Mouse (Mus musculus) kidney, postnatal 0 days (tissue): ENCODE measurements around the gene Cript. TPM values are rescaled to one million over a fixed set of nuclear protein-coding genes. Genes with fewer than 3 reads are reported as not detected.
"Not testable (repeated sequence)": the region's sequence is repeated elsewhere in the genome, so short reads cannot be mapped to it uniquely, and the experiment has no call there.

Experiments used
- ATAC-seq: fragments of 200-750 bp; cut with Nextera tagmentation; replicated peaks from 2 replicates; pipeline ENCODE4 v1.8.0; 2017; ENCODE audit warnings: low read depth, moderate number of reproducible peaks, moderate TSS enrichment, moderate library complexity; ENCODE audit not compliant: low FRiP score
- DNase-seq: peaks from one replicate; pipeline ENCODE4 v3.0.0-alpha.2; 2016; ENCODE audit warnings: low spot score
- H3K27ac ChIP-seq: fragments of 300-500 bp; sonication (generic); 2 replicates; pipeline ENCODE4 v1.5.1; 2014; ENCODE audit warnings: mild to moderate bottlenecking
- H3K27me3 ChIP-seq: fragments of 300-500 bp; sonication (generic); 2 replicates; pipeline ENCODE4 v1.6.1; 2014; ENCODE audit warnings: low read length, mixed read lengths; ENCODE audit not compliant: insufficient read depth
- H3K36me3 ChIP-seq: fragments of 300-500 bp; sonication (generic); 2 replicates; pipeline ENCODE4 v1.6.1; 2014; ENCODE audit warnings: low read length, mixed read lengths; ENCODE audit not compliant: insufficient read depth
- H3K4me1 ChIP-seq: fragments of 300-500 bp; sonication (generic); replicated peaks from 2 replicates; pipeline ENCODE4 v1.6.1; 2014; ENCODE audit warnings: antibody characterized with exemption, low read length, mixed read lengths; ENCODE audit not compliant: insufficient read depth
- H3K4me2 ChIP-seq: fragments of 300-500 bp; sonication (generic); 2 replicates; pipeline ENCODE4 v1.6.1; 2014; ENCODE audit warnings: mild to moderate bottlenecking, low read length, moderate library complexity, mixed read lengths
- H3K4me3 ChIP-seq: fragments of 300-500 bp; sonication (generic); replicated peaks from 2 replicates; pipeline ENCODE4 v1.5.1; 2014; ENCODE audit warnings: low read depth, low read length
- H3K9ac ChIP-seq: fragments of 300-500 bp; sonication (generic); 2 replicates; pipeline ENCODE4 v1.6.1; 2014; ENCODE audit warnings: low read depth, low read length
- H3K9me3 ChIP-seq: fragments of 300-500 bp; sonication (generic); replicated peaks from 2 replicates; pipeline ENCODE4 v1.6.1; 2016; ENCODE audit warnings: low read length, inconsistent platforms, mixed read lengths
- CTCF ChIP-seq: IDR thresholded peaks from 2 replicates; pipeline ENCODE4 v1.5.1; 2016; ENCODE audit warnings: antibody characterized with exemption, low read depth, mild to moderate bottlenecking, moderate library complexity
- WGBS: fragments of 180-500 bp; shearing (Covaris S2); extraction: QIAGEN DNeasy Blood & Tissue Kit; methylation state at CpG from one replicate; pipeline ENCODE4 v1.1.7; 2014; 5-methylcytosine and 5-hydroxymethylcytosine counted together
- polyA plus RNA-seq: library from polyadenylated mRNA; unstranded; fragments of >200 nt; fragmentation: Nextera tagmentation; extraction: Ambion mirVana; gene quantifications from 2 replicates; pipeline ENCODE4 v1.2.1, GENCODE M21; 2015

Gene Cript
- polyA plus RNA-seq, 1 experiment from 2014 or later: 177 TPM

GRCm38 (mm10) chr17:87063461-87063860, 38.1 kb downstream of the Cript start:
- H3K4me2 ChIP-seq: peak overlapping the region; percentile 3; the same call in 1 of the 2 replicates
- no peaks in the 10 kb centered on the region for H3K36me3 ChIP-seq
- WGBS: 16% methylated on average over 7 of the region's 7 CpGs
- no peak for TF ChIP-seq CTCF
- no peaks in the 10 kb centered on the region for H3K9me3 ChIP-seq
- no peaks in the 10 kb centered on the region for H3K27me3 ChIP-seq
- H3K4me1 ChIP-seq: peaks cover 8% of the 10 kb centered on the region
- H3K4me3 ChIP-seq: no peak overlapping the region
- peak overlapping the region; percentile 57; the same call in 1 of the 2 replicates for H3K27ac ChIP-seq
- DNase-seq (peak; percentile 85), ATAC-seq (no peak)
- H3K9ac ChIP-seq: no peak overlapping the region

GRCm38 (mm10) chr17:87063969-87064368, 38.6 kb downstream of the Cript start:
- H3K9me3 ChIP-seq: no peaks in the 10 kb centered on the region
- DNase-seq (no peak), ATAC-seq (no peak)
- H3K4me3 ChIP-seq: no peak overlapping the region
- TF ChIP-seq CTCF: no peak
- H3K27ac ChIP-seq: 0 out of 2 replicates have a peak overlapping the region, but pooled peaks have one; percentile 33
- no peaks in the 10 kb centered on the region for H3K27me3 ChIP-seq
- no peaks in the 10 kb centered on the region for H3K36me3 ChIP-seq
- WGBS: 46% methylated on average over 6 of the region's 6 CpGs
- no peak overlapping the region for H3K9ac ChIP-seq
- H3K4me2 ChIP-seq: 0 out of 2 replicates have a peak overlapping the region, but pooled peaks have one; percentile 9
- H3K4me1 ChIP-seq: peaks cover 8% of the 10 kb centered on the region

GRCm38 (mm10) chr17:87068997-87069396, 43.6 kb downstream of the Cript start:
- 91% methylated on average over 4 of the region's 4 CpGs for WGBS
- H3K4me3 ChIP-seq: no peak overlapping the region
- no peaks in the 10 kb centered on the region for H3K9me3 ChIP-seq
- no peak overlapping the region for H3K27ac ChIP-seq
- H3K4me2 ChIP-seq: no peak overlapping the region
- ATAC-seq (no peak), DNase-seq (no peak)
- no peaks in the 10 kb centered on the region for H3K4me1 ChIP-seq
- H3K36me3 ChIP-seq: no peaks in the 10 kb centered on the region
- TF ChIP-seq CTCF: no peak
- no peaks in the 10 kb centered on the region for H3K27me3 ChIP-seq
- H3K9ac ChIP-seq: no peak overlapping the region

GRCm38 (mm10) chr17:87072183-87072582, 46.8 kb downstream of the Cript start:
- H3K4me3 ChIP-seq, H3K27me3 ChIP-seq, H3K36me3 ChIP-seq, H3K4me1 ChIP-seq, DNase-seq, H3K9ac ChIP-seq, H3K4me2 ChIP-seq, H3K27ac ChIP-seq, ATAC-seq, H3K9me3 ChIP-seq: not testable (repeated sequence)
- WGBS: 91% methylated on average over 1 of the region's 1 CpGs

GRCm38 (mm10) chr17:87072766-87073440, 47.6 kb downstream of the Cript start:
- H3K36me3 ChIP-seq: no peaks in the 10 kb centered on the region
- no peak overlapping the region for H3K4me3 ChIP-seq
- no peak overlapping the region for H3K27ac ChIP-seq
- TF ChIP-seq CTCF: no peak
- no peaks in the 10 kb centered on the region for H3K27me3 ChIP-seq
- DNase-seq (no peak), ATAC-seq (no peak)
- no peaks in the 10 kb centered on the region for H3K9me3 ChIP-seq
- H3K4me1 ChIP-seq: no peaks in the 10 kb centered on the region
- WGBS: 42% methylated on average over 5 of the region's 5 CpGs
- H3K9ac ChIP-seq: no peak overlapping the region
- no peak overlapping the region for H3K4me2 ChIP-seq

- no peak for ATAC-seq
- no peak overlapping the region for H3K4me2 ChIP-seq
- H3K9me3 ChIP-seq: no peaks in the 10 kb centered on the region
- TF ChIP-seq CTCF: no peak
- no peak overlapping the region for H3K4me3 ChIP-seq
- no peak for DNase-seq
- H3K27ac ChIP-seq: no peak overlapping the region
- H3K36me3 ChIP-seq: no peaks in the 10 kb centered on the region
- H3K27me3 ChIP-seq: no peaks in the 10 kb centered on the region
- no peaks in the 10 kb centered on the region for H3K4me1 ChIP-seq
- no peak overlapping the region for H3K9ac ChIP-seq
These were observed 48.1 kb downstream of the Cript start for GRCm38 (mm10) chr17:87073470-87073869.

- not testable (repeated sequence) for ATAC-seq, H3K9ac ChIP-seq
These were observed 52.9 kb downstream of the Cript start for GRCm38 (mm10) chr17:87078217-87078616.

More at GRCm38 (mm10) chr17:87078217-87078616, 52.9 kb downstream of the Cript start:
- 96% methylated on average over 16 of the region's 17 CpGs for WGBS
- not testable (repeated sequence) for H3K4me2 ChIP-seq, H3K27ac ChIP-seq, H3K27me3 ChIP-seq, DNase-seq, H3K4me3 ChIP-seq, H3K4me1 ChIP-seq, H3K36me3 ChIP-seq, H3K9me3 ChIP-seq
